Mouse (Mus musculus): ENCODE data around the gene Vmn1r232. TPM values are rescaled to one million over a fixed set of nuclear protein-coding genes. Genes with fewer than 3 reads are reported as not detected.

Vmn1r232 gene
- polyA plus RNA-seq (2016; fragmentation: Nextera tagmentation; extraction: Ambion mirVana), result not detected in 2 replicates

DNA sequence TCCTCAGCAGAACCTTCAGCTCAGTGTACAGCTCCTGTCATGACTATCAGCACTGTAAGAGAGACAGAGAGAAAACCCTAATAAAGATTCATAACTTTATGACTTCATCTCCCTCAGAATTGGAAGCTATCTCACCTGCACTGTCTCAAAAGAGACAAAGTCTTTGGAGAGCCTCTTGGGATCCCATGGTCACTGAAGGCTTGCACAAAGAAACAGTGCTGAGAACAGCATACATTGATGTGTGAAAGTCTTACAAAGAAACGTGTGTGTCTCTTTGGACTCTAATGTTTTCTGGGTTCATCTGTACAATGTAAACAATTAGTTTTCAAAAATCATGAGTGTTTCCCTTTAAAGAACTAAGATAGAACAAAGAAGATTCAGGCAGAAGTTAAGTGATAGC, at the start of gene Vmn1r232:
Vmn1r232 (minus strand) TSS at position 101 of the 400 bp plus-strand sequence.
- H3K4me3 ChIP-seq, result no peak within 1 kb of the TSS
- no peak within 1 kb of the TSS for H3K27ac ChIP-seq
- H3K9ac ChIP-seq, result no peak within 1 kb of the TSS
- H3K36me3 ChIP-seq, result no peaks in the 10 kb centered on the region
- no peaks in the 10 kb centered on the region for H3K4me1 ChIP-seq
- no peaks in the 10 kb centered on the region for H3K27me3 ChIP-seq
- no peak for ATAC-seq (ENCODE audit: insufficient number of reproducible peaks, insufficient read depth, low FRiP score, low TSS enrichment)
- no peaks in the 10 kb centered on the region for H3K9me3 ChIP-seq
- no peak within 1 kb of the TSS for H3K4me2 ChIP-seq (replicated peaks)
- 54% methylated on average over 1 of the region's 1 CpGs for WGBS

DNA sequence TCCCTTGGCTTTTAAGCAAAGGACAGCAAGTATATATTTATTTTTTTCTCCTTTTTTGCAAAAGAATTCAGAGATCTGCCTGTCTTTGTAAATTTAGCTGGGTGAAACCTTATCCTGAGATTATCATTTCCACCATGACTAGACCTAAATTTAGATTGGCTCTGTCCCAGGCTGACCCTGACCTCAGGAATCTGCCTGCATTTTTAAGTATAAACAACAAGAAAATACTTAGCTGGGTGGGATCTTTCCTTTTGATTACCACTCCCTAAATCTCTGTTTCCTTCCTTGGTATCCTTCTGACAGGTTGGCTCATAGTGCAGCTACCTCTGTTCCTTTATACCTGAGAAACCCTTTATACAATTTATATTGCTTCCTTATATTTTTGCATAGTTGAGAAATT, 47.2 kb upstream of the Vmn1r232 start:
- H3K27ac ChIP-seq, result no peak overlapping the region
- no peak overlapping the region for H3K4me2 ChIP-seq (replicated peaks)
- H3K36me3 ChIP-seq, result peaks cover 73% of the 10 kb centered on the region
- H3K4me3 ChIP-seq, result no peak overlapping the region
- no peaks in the 10 kb centered on the region for H3K9me3 ChIP-seq
- H3K4me1 ChIP-seq, result no peaks in the 10 kb centered on the region
- H3K27me3 ChIP-seq, result no peaks in the 10 kb centered on the region
- no peak overlapping the region for H3K9ac ChIP-seq
- no peak for ATAC-seq (ENCODE audit: insufficient number of reproducible peaks, insufficient read depth, low FRiP score, low TSS enrichment)

GRCm38 (mm10) chr17:20965421-20965820, 45.9 kb upstream of the Vmn1r232 start:
- H3K36me3 ChIP-seq, result peaks cover 85% of the 10 kb centered on the region
- H3K4me3 ChIP-seq, result no peak overlapping the region
- 84% methylated on average over 4 of the region's 4 CpGs for WGBS
- no peak overlapping the region for H3K9ac ChIP-seq
- no peak overlapping the region for H3K4me2 ChIP-seq (replicated peaks)
- H3K27ac ChIP-seq, result no peak overlapping the region
- H3K4me1 ChIP-seq, result no peaks in the 10 kb centered on the region
- H3K27me3 ChIP-seq, result no peaks in the 10 kb centered on the region
- 0 out of 2 replicates have a peak, but pooled peaks have one; percentile 24 for ATAC-seq (ENCODE audit: insufficient number of reproducible peaks, insufficient read depth, low FRiP score, low TSS enrichment)
- H3K9me3 ChIP-seq, result no peaks in the 10 kb centered on the region

- no peak for ATAC-seq (ENCODE audit: insufficient number of reproducible peaks, insufficient read depth, low FRiP score, low TSS enrichment)
- 93% methylated on average over 5 of the region's 5 CpGs for WGBS
These were observed 40.9 kb upstream of the Vmn1r232 start for GRCm38 (mm10) chr17:20960386-20960785.

DNA sequence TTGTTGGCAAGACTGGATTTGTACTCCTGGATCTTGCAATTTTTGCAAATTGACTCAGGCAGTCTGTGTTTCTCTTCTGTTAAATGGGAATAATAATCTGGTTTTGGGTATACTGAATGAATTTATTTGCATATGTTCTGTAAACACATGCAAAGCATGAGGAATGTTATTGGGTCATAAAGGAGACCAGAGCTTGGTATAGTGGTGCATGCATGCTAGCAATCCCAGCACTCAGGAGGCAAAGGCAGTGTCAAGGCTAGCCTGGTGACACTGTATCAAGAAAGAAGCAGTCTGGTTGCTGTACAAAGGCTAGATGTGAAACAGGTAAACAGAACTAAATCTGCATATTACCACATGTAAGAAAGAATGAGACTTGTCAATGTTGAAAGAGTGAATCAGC, 27.1 kb upstream of the Vmn1r232 start:
- peaks cover 6% of the 10 kb centered on the region for H3K36me3 ChIP-seq
- peaks cover 12% of the 10 kb centered on the region for H3K4me1 ChIP-seq
- H3K4me3 ChIP-seq, result peak overlapping the region; percentile 80
- H3K9me3 ChIP-seq, result no peaks in the 10 kb centered on the region
- peak overlapping the region; percentile 63 for H3K4me2 ChIP-seq (replicated peaks)
- no peak overlapping the region for H3K27ac ChIP-seq
- no peaks in the 10 kb centered on the region for H3K27me3 ChIP-seq
- H3K9ac ChIP-seq, result peak overlapping the region; percentile 80
- ATAC-seq (ENCODE audit: insufficient number of reproducible peaks, insufficient read depth, low FRiP score, low TSS enrichment), result no peak

More at GRCm38 (mm10) chr17:20960386-20960785, 40.9 kb upstream of the Vmn1r232 start:
- no peaks in the 10 kb centered on the region for H3K4me1 ChIP-seq
- H3K27me3 ChIP-seq, result no peaks in the 10 kb centered on the region
- no peak overlapping the region for H3K27ac ChIP-seq
- H3K9me3 ChIP-seq, result no peaks in the 10 kb centered on the region
- no peak overlapping the region for H3K4me3 ChIP-seq
- no peak overlapping the region for H3K9ac ChIP-seq
- H3K36me3 ChIP-seq, result peaks cover 97% of the 10 kb centered on the region
- H3K4me2 ChIP-seq (replicated peaks), result no peak overlapping the region

GRCm38 (mm10) chr17:20946026-20946565, 26.6 kb upstream of the Vmn1r232 start:
- H3K4me1 ChIP-seq, result peaks cover 12% of the 10 kb centered on the region
- H3K9ac ChIP-seq, result peak overlapping the region; percentile 80
- 0 out of 2 replicates have a peak, but pooled peaks cover under 1% of the 10 kb centered on the region for H3K36me3 ChIP-seq
- H3K4me2 ChIP-seq (replicated peaks), result peak overlapping the region; percentile 63
- 1% methylated on average over 13 of the region's 13 CpGs for WGBS
- no peaks in the 10 kb centered on the region for H3K9me3 ChIP-seq
- ATAC-seq (ENCODE audit: insufficient number of reproducible peaks, insufficient read depth, low FRiP score, low TSS enrichment), result no peak
- H3K27ac ChIP-seq, result peak overlapping the region; percentile 94
- H3K27me3 ChIP-seq, result no peaks in the 10 kb centered on the region
- peak overlapping the region; percentile 80 for H3K4me3 ChIP-seq

DNA sequence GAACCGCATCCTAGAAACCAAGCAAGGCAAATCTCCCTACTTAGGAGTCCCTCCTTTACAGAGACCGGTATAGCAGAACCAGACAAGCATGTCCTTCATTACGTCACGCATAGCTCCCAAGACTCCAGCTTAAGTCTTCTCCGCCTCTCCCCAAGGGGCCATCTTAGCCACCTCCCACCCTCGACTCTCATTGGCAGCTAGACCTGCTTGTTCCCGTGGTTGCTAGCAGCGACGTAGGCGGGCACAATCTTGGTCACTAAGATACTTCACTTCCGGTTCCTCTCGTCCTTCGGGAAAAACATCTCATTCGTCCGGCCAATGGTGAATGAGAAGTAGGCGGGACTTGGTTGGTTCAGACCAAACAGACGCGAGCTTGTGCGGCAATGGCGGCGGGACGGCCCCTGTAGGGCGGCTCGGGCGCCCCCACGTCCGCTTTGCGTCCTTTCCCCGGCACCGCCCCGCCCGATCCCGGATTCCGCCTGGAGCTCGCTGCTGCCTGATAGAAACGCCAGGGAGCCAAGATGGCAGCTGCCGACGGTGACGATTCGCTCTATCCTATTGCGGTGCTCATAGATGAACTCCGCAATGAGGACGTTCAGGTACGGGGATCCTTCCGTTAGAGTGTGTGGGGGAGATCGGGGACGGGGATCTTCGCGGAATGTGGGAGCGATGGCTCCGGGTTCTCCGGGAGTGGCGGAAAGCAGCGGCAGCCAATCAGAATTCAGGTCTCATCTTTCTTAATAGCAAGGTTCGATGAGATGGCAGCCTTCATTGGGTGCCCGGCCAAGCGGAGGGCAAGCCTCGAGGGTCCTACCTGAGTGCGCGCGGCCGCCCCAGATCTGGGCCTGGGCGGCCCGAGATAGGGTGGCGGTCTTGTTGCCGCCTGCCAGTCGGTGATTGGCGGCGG, 25.7 kb upstream of the Vmn1r232 start, which contains the start of gene Ppp2r1a:
Ppp2r1a (plus strand) TSS at position 327 of the 907 bp plus-strand sequence.
- Histone ChIP-seq H3K27ac (peak within 1 kb of the TSS; percentile 94), H3K4me1 (peaks cover 12% of the 10 kb centered on the region), H3K36me3 (no peaks in the 10 kb centered on the region), H3K9me3 (no peaks in the 10 kb centered on the region), H3K4me3 (peak within 1 kb of the TSS; percentile 80), H3K9ac (peak within 1 kb of the TSS; percentile 80), H3K27me3 (no peaks in the 10 kb centered on the region), H3K4me2 (replicated peaks) (peak within 1 kb of the TSS; percentile 63)
- peak; percentile 99 for ATAC-seq (ENCODE audit: insufficient number of reproducible peaks, insufficient read depth, low FRiP score, low TSS enrichment)
- under 1% methylated on average over 69 of the region's 69 CpGs for whole genome bisulfite sequencing

GRCm38 (mm10) chr17:20944226-20944625, 24.7 kb upstream of the Vmn1r232 start:
- H3K4me2 ChIP-seq (replicated peaks), result peak overlapping the region; percentile 51
- H3K4me3 ChIP-seq, result peak overlapping the region; percentile 80
- no peak for ATAC-seq (ENCODE audit: insufficient number of reproducible peaks, insufficient read depth, low FRiP score, low TSS enrichment)
- H3K27me3 ChIP-seq, result no peaks in the 10 kb centered on the region
- 45% methylated on average over 3 of the region's 3 CpGs for WGBS
- peak overlapping the region; percentile 94 for H3K27ac ChIP-seq
- H3K4me1 ChIP-seq, result peaks cover 12% of the 10 kb centered on the region
- no peaks in the 10 kb centered on the region for H3K9me3 ChIP-seq
- H3K36me3 ChIP-seq, result no peaks in the 10 kb centered on the region
- 0 out of 2 replicates have a peak overlapping the region, but pooled peaks have one; percentile 58 for H3K9ac ChIP-seq

DNA sequence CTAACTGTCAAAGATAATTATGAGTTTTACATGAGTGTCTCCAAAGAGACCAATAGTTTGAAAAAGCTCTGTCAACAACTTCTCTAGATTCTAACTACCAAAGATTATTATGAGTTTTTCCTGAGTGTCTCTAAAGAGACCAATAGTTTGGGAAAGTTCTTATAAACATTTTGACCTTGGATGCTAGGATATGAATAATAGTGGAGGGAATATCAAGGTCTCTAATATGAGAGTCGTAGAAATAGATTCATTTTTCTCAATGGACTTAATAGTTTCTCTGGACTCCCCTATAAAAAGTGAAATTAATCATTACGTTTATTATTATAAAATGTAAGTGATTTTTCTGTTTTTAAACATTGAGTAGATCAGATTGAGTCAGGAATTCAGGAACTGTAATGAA, 14.5 kb downstream of the Vmn1r232 start, which contains the start of gene Vmn1r231:
Vmn1r231 (minus strand) TSS at position 101 of the 400 bp plus-strand sequence.
- Histone ChIP-seq H3K36me3 (no peaks in the 10 kb centered on the region), H3K4me3 (no peak within 1 kb of the TSS), H3K4me1 (no peaks in the 10 kb centered on the region), H3K9me3 (no peaks in the 10 kb centered on the region), H3K27ac (no peak within 1 kb of the TSS), H3K4me2 (replicated peaks) (no peak within 1 kb of the TSS), H3K27me3 (no peaks in the 10 kb centered on the region), H3K9ac (no peak within 1 kb of the TSS)
- ATAC-seq (ENCODE audit: insufficient number of reproducible peaks, insufficient read depth, low FRiP score, low TSS enrichment), result no peak
- 58% methylated on average over 2 of the region's 2 CpGs for WGBS

Other genes starting within 250 kb of the Vmn1r232 start
- gene Vmn1r226, start 236.9 kb downstream of the Vmn1r232 start, polyA plus RNA-seq (2016; fragmentation: Nextera tagmentation; extraction: Ambion mirVana), result not detected in 2 replicates
- not detected in 2 replicates for gene Vmn1r227, start 189.9 kb downstream of the Vmn1r232 start, polyA plus RNA-seq (2016; fragmentation: Nextera tagmentation; extraction: Ambion mirVana)
- not detected in 2 replicates for gene Vmn1r228, start 133.6 kb downstream of the Vmn1r232 start, polyA plus RNA-seq (2016; fragmentation: Nextera tagmentation; extraction: Ambion mirVana)
- gene Vmn1r229, start 108.2 kb downstream of the Vmn1r232 start, polyA plus RNA-seq (2016; fragmentation: Nextera tagmentation; extraction: Ambion mirVana), result not detected in 2 replicates
- not detected in 2 replicates for gene Vmn1r230, start 79.3 kb downstream of the Vmn1r232 start, polyA plus RNA-seq (2016; fragmentation: Nextera tagmentation; extraction: Ambion mirVana)
- gene Vmn1r231, start 14.6 kb downstream of the Vmn1r232 start, polyA plus RNA-seq (2016; fragmentation: Nextera tagmentation; extraction: Ambion mirVana), result not detected in 2 replicates
- 402 and 407 TPM in 2 replicates for gene Ppp2r1a, start 25.6 kb upstream of the Vmn1r232 start, polyA plus RNA-seq (2016; fragmentation: Nextera tagmentation; extraction: Ambion mirVana)
- gene Vmn1r233, start 76.8 kb upstream of the Vmn1r232 start, polyA plus RNA-seq (2016; fragmentation: Nextera tagmentation; extraction: Ambion mirVana), result not detected in 2 replicates
- 20.5 and 20.9 TPM in 2 replicates for gene Zfp160, start 89.2 kb upstream of the Vmn1r232 start, polyA plus RNA-seq (2016; fragmentation: Nextera tagmentation; extraction: Ambion mirVana)